Mouse (Mus musculus) layer of hippocampus, postnatal 36 days (tissue): ENCODE results near the gene P4htm. TPM values are rescaled to one million over a fixed set of nuclear protein-coding genes. Genes with fewer than 3 reads are reported as not detected.

Experiments
- DNase-seq, 2 experiments: peaks; one replicate each; pipeline ENCODE4 v3.0.0; 2022
- microRNA-seq, 2 experiments: library from miRNA; unstranded; fragments of <30 nt; microRNA quantifications; one replicate each; pipeline ENCODE4 v1.2.0; 2021
- total RNA-seq, 2 experiments: library from RNA; stranded (reverse); gene quantifications; 2 replicates each; pipeline ENCODE4 v1.2.3; 2021

Gene P4htm
- total RNA-seq, 2 experiments from 2014 or later = 93.1 to 93.2 TPM

DNA sequence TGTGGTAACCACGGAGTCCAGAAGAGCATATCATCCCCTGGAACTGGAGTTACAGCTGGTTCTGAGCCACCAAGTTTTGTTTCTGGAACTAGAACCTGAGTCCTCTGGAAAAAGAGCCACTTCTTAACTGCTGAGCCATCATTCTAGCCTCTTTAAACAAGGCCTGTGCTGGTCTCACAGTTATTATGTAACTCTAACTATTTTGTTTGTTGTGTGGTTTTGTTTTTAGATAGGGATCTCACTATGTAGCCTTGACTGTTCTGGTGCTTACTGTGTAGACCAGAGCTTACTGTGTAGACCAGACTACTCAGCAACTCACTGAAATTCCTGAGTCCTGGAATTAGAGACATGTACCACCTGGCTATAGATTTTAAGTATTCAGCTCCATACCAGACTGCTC lies 50.6 kb downstream of the P4htm start:
- DNase-seq = no peak

DNA sequence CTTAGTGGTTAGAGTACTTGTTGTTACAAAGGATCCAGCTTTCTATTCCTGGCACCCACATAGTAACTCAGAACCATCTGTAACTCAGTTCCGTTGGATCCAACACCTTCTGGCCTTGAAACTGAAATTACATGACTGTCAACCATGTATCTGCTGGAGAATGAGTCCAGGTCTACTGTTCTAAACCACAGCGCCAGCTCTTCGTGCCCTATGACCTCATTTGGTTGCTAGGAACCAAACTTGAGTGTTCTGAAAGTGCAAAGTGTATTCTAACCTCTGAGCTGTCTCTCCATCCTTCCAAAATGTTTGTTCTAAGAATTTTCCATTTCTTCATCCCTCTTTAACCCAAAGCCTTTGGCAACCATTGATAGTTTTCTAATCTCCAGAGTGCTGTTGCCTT lies 51.5 kb downstream of the P4htm start:
- DNase-seq = no peak

DNA sequence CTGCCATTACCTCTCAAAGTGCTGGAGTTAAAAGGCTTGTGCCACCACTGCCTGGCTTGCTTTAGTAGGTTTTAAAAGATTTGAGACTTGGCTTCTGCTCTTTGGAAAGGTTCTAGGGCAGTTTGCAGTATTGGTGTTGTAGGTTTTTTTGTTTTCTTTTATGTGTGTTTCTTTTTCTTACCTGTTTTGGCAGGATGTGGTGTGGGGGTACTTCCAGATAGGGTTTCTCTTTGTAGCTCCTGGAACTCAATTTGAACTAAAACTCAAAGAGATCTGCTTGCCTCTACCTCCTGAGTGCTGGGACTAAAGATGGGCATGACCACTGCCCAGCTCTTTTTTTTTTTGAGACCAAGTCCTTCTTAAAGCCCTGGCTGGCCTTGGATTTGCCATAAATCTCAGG lies 56.6 kb downstream of the P4htm start:
- DNase-seq = no peak

DNA sequence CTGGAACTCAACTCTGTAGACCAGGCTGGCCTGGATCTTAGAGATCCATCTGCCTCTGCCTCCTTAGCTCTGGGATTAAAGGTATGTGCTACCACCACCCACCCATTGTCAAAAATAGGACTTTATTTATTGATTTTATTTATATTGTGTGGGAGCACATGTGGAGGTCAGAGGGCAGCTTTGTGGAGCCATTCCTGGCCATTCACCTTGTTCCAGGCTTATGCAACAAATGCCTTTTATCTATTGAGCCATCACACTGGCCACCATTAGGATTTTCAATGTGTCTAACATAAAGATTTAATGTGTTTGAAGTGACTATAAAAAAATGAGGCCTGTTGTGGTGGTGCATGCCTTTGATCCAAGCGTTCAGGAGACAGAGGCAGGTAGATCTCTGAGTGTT lies 66.0 kb downstream of the P4htm start:
- no peak for DNase-seq

DNA sequence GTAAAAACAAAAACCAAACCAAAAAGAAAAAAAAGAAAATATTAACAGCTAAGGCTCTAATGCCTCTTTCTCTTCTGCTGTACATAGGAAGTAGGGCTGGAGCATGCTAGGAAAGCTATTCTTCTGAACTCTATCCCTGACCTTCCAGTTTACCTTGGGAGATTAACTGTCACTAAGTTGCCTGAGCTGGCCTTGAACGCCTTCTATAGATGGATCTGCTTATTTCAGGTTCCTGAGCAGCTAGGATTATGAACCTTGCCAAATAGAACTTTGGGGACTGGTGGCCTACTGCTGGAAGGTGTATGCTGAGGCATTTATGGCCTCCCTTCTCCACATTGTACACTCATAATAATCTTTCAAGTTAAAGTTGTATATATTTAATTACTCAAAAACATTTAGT lies 66.5 kb downstream of the P4htm start:
- no peak for DNase-seq

Small RNAs within 50 kb of the gene (microRNA-seq; reads per million reads assigned to microRNA genes)
- gene Gm24083 = 0 reads per million in 2 experiments
- 0 reads per million in 2 experiments for gene Mir191
- 873 to 1,086 reads per million in 2 experiments for gene Mir425

Other genes starting within 250 kb of the P4htm start
- gene Usp4, start 249.8 kb downstream of the P4htm start, total RNA-seq = 100 to 1,000 TPM; 107 to 110 TPM
- gene 1700102P08Rik, start 204.9 kb downstream of the P4htm start, total RNA-seq = 1 to 10 TPM; 2.6 to 2.9 TPM
- under 1 TPM in 1 of 2 experiments, not detected in 1; 0.18 TPM for gene Ccdc36, start 169.2 kb downstream of the P4htm start, total RNA-seq
- not detected for gene BC048562, start 161.2 kb downstream of the P4htm start, total RNA-seq
- 10 to 100 TPM; 32.0 to 37.2 TPM for gene Ccdc71, start 137.1 kb downstream of the P4htm start, total RNA-seq
- 10 to 100 TPM; 16.6 to 18.1 TPM for gene Klhdc8b, start 136.1 kb downstream of the P4htm start, total RNA-seq
- 10 to 100 TPM; 25.1 to 34.4 TPM for gene Lamb2, start 117.9 kb downstream of the P4htm start, total RNA-seq
- 100 to 1,000 TPM; 140 to 165 TPM for gene Usp19, start 107.1 kb downstream of the P4htm start, total RNA-seq
- 10 to 100 TPM; 72.1 to 88.7 TPM for gene Qars, start 90.0 kb downstream of the P4htm start, total RNA-seq
- gene Qrich1, start 80.9 kb downstream of the P4htm start, total RNA-seq = 100 to 1,000 TPM; 139 to 141 TPM
- gene Impdh2, start 37.4 kb downstream of the P4htm start, total RNA-seq = 10 to 100 TPM; 63.4 to 68.4 TPM
- gene Ndufaf3, start 30.2 kb downstream of the P4htm start, total RNA-seq = 10 to 100 TPM; 52.6 to 66.3 TPM
- 100 to 1,000 TPM in 1 of 2 experiments, 10 to 100 TPM in 1; 98.7 to 109 TPM for gene Dalrd3, start 27.8 kb downstream of the P4htm start, total RNA-seq
- gene Wdr6, start 18.9 kb downstream of the P4htm start, total RNA-seq = 100 to 1,000 TPM; 106 to 107 TPM
- gene Arih2, start 51.7 kb upstream of the P4htm start, total RNA-seq = 10 to 100 TPM; 50.7 to 54.2 TPM
- gene Slc25a20, start 64.4 kb upstream of the P4htm start, total RNA-seq = 10 to 100 TPM; 15.7 to 17.5 TPM
- 10 to 100 TPM; 41.4 to 48.1 TPM for gene Prkar2a, start 91.6 kb upstream of the P4htm start, total RNA-seq
- 100 to 1,000 TPM; 233 to 259 TPM for gene Ip6k2, start 186.1 kb upstream of the P4htm start, total RNA-seq
- gene Nckipsd, start 210.7 kb upstream of the P4htm start, total RNA-seq = 10 to 100 TPM; 70.3 TPM
- 10 to 100 TPM; 60.6 to 73.4 TPM for gene Celsr3, start 228.7 kb upstream of the P4htm start, total RNA-seq